Mouse (Mus musculus) olfactory bulb, adult 2 months (tissue): ENCODE data around the gene Anks6.

Experiments used
- CTCF ChIP-seq: fragments of 200-500 bp; IDR thresholded peaks from 2 replicates; pipeline ENCODE4 v1.5.1; 2012; ENCODE audit warnings: low read depth, mild to moderate bottlenecking, low read length, moderate library complexity; ENCODE audit not compliant: insufficient read depth
- POLR2A ChIP-seq: fragments of 200-500 bp; IDR thresholded peaks from 2 replicates; pipeline ENCODE4 v1.6.1; 2012; ENCODE audit warnings: mild to moderate bottlenecking, low read depth, low read length, moderate library complexity; ENCODE audit not compliant: insufficient read depth

DNA sequence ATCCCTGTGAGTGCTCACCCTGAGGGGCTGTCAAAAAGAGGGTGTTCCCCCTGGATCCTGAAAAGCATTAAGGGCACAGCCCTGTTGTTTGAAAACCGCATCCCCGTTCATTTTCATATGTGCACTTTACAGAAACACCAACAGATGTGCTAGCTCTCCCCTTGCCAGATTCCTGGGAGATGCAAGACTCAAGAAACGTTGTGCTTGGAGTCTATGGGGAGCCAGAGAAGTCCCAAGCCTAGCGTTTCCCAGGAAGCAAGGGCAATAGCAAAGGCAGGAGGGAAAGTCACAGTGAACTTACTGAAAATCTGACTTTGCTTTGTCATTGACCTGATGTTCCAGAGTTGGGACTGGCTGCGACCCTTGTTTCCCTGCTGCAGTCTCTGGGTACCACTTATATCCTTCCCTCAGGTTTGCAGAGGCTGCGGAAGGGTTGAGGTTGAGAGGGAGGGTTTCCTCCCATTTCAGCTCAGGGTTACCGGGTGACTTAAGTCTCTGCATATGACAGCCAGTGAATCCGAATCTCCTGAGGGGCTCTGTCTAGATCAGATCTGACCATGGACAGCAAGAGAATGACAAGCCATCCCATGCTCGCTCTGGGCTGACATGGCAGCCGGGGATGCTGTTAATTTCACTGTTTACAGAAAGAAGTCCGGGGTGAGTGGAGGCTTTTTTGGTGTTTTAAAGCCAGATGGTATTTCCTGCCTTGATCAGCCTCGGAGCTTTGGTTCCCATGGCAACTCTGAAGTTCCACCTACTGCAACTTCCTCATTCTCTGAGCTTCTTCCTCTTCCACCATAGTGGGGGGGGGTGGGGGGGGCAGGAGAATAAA is 46.6 kb downstream of the Anks6 start:
- TF ChIP-seq CTCF = no peak
- no peak for TF ChIP-seq POLR2A
